Mouse (Mus musculus): ENCODE data around the gene Axl.

GRCm38 (mm10) chr7:25802241-25803125, 14.0 kb upstream of the Axl start:
- TF ChIP-seq POLR2A (IDR thresholded peaks at IDR 0.05; ENCODE audit: control insufficient read depth, extremely low read depth, insufficient read depth, low read length, poor library complexity) (no peak), CTCF (IDR thresholded peaks at IDR 0.05; ENCODE audit: borderline replicate concordance, control insufficient read depth, extremely low read depth, insufficient read depth, low read length, poor library complexity) (no peak)
